Mouse (Mus musculus) 3T3-L1 (cell line): Measurements from ENCODE around the gene Catsperz.

Source experiments
- DNase-seq: peaks from one replicate; pipeline ENCODE4 v3.0.0-alpha.2; 2015; ENCODE audit warnings: low read depth, low spot score

The Catsperz gene

DNA sequence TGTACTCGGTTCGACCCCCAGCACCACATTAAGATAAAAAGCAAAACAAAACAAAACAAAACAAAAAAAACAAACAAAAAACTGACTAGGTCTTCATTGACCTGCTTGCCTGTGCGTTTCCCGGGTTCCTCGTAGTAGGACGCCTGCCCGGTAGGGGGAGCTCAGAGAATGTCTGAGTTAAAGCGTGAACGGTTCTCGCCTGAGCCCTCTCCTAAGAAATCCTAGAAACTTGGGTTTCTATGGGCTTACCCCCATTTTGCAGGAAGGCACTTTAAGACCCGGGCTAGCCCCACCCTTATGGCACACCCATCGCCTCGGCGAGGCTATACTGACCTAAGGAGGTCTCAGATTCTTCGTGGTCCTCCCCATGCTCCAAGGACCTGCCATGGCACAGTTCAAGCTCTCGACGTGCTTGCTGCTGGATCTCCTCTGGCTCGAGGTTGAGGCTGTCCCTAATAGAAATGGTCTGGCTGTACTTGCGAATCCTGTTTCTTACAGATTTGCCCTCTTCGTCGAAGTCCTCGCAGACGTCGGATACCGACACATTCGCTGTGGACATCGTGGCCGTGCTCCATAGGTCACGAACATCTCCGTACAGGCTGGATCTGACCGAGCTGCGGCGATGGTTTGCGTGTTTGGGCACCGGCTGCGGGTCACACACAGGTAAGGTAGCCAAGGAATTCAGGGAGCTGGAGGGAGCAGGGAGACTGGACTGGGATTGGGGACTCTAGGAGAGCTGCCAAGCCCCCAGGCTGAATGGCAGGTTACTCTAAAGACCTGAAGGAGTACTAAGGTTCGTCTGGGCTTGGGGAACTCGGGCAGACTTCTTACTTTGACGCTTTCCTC lies 496 bp downstream of the Catsperz start:
- peak; percentile 85 for DNase-seq

GRCm38 (mm10) chr19:6922901-6923735 lies 2.1 kb downstream of the Catsperz start:
- DNase-seq, result no peak

GRCm38 (mm10) chr19:6921647-6922567 lies 3.3 kb downstream of the Catsperz start, which contains the start of gene Esrra:
Esrra (minus strand) TSS chr19:6921813.
- DNase-seq, result peak; percentile 100

DNA sequence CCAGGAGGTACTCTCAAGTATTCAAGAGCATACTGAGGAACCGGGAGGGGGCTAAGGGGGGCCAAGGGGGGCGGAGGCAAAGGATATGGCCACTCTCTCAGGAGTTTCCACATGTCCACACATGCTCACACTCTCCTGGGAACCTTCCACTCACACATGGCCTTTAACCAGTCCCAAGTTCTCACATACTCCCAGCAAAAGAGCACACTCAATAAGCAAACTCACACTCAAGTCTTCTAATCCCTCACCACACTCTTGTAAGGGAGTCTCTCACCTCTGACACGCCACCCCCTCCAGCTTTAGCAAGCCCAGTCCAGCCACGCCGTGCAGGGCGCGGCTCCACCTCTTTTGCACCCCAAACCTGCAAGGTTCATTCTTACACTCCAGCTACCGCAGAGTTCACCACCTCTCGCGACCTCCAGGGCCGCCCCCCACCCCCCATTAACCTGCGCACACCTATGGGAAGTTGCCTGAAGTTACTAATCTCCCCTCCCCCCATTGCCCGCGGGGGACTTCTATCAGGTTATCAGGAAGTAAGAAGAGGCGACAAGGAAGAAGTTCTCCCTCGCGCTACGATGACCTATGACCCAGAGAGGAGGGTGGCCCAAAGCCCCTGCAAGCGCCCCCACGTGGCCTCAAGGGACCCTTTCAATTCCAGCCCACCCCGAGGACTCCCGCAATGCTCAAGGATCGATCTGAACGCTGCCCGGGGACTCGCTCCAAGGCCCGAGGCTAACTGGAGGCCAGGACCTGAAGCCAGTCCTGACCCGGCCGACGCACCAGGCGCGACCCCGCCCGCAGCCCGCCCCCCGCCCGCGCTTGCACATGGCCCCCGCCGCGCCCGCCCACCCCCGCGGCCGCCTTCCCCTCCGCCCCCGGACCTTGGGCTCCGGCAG lies 4.2 kb downstream of the Catsperz start:
- DNase-seq, result peak; percentile 51

DNA sequence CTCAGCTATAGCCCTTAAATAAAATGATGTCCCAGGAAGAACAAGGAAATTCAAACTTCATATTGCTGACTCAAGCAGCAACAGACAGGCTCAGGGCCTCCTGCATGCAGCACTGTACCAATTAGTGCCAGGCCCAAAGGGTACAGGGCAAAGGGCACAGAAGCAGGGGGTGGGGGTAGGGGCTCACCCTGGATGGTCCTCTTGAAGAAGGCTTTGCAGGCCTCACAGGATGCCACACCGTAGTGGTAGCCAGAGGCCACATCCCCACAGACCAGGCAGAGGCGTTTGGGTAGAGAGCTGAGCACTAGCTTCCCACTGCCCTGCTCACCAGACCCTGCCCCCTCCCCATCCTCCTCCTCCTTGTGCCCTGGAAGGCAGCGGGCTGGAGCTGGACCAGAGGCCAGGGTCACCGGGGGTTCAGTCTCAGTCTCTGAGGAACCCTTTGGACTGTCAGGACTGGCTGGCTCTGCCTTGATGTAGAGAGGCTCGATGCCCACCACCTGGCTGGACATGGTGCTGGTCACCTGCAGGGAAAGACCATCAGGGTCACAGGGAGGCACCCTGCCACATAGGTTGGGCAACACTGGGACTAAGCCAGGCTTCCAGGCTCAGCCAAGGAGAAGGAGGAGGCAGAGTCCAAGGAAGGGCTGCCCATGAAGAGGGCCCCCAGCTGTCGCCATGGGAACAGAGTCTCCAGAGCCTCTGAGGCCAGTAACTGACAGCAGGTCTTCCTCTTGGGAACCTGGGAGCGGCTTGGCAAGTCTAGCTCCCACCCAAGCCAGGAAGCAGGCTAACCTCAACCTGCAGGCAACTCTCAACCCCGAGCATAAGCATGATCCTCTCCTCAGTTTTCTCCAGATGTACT lies 5.1 kb downstream of the Catsperz start:
- DNase-seq, result peak; percentile 73

GRCm38 (mm10) chr19:6919431-6919830 lies 5.7 kb downstream of the Catsperz start:
- no peak for DNase-seq

GRCm38 (mm10) chr19:6918321-6918720 lies 6.9 kb downstream of the Catsperz start:
- DNase-seq, result no peak

- no peak for DNase-seq
Observed at GRCm38 (mm10) chr19:6916496-6916895, 8.7 kb downstream of the Catsperz start.

- no peak for DNase-seq
Observed at GRCm38 (mm10) chr19:6915276-6915675, 9.9 kb downstream of the Catsperz start.

GRCm38 (mm10) chr19:6914540-6914939 lies 10.6 kb downstream of the Catsperz start:
- DNase-seq, result no peak

GRCm38 (mm10) chr19:6913991-6914390 lies 11.2 kb downstream of the Catsperz start:
- DNase-seq, result no peak

DNA sequence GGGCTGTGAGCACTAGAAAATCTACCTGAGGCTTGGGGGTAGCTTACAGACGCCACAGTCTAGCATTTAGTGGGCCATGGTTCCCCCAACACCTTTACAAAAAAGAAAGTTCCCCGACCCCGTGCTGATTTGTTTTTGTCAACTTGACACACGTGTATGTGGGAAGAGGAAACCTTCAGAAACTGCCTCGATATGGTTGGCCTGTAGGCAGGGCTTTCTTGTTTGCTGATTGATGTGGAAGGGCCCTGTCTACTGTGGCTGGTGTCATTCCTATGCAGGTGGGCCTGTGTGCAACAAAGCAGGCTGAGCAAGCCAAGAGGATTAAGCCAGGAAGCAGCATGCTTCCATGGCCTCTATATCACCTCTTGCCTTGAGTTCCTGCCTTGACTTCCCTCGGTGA lies 12.1 kb downstream of the Catsperz start:
- DNase-seq, result no peak

- no peak for DNase-seq
Observed at GRCm38 (mm10) chr19:6912205-6912970, 12.8 kb downstream of the Catsperz start.

- DNase-seq, result no peak
Observed at GRCm38 (mm10) chr19:6911101-6912074, 13.8 kb downstream of the Catsperz start.

- peak; percentile 75 for DNase-seq
Observed at GRCm38 (mm10) chr19:6910306-6910705, 14.9 kb downstream of the Catsperz start.

DNA sequence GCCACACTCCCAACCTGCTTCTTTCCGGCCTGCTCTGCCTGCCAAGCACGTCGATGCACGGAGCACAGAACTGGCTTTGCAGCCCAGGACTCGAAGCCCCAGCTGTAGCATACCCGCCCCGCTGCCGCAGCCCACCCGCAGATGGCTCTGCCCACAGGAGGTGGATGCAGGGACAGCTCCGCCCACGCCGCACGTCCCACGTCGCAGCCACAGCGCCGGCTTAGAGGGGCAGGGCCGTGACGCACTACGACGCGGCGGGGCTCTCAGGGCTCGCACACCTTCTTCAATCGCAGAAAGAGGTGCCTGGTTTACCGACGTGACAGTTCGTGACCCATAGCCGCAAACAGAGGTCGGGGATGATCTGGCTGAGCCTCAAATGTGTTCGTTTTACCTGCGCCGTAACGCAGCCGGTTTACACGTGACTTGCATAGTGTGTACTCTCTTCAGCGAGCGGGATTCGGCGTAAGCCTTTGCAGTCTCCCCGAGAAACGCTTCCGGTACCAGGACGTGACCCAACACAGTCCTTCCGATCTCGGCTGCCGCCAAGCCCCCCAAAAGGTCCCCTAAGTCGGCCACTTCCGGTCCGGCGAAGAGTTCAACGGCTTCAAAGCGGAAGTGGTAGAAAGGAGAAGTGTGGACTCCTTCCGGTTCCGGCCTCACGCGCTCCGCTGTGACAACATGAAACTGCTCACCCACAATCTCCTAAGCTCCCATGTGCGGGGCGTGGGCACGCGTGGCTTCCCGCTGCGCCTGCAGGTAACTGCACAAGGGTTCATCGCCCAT lies 15.5 kb downstream of the Catsperz start, which contains the start of the genes Trmt112 and Prdx5:
Trmt112 (plus strand) TSS at position 192 of the 783 bp plus-strand sequence.
Prdx5 (minus strand) TSS at position 600 of the 783 bp plus-strand sequence.
- peak; percentile 98 for DNase-seq
